Mouse (Mus musculus) liver, embryonic 12.5 days (tissue): ENCODE data around the gene Dnah11. TPM values are rescaled to one million over a fixed set of nuclear protein-coding genes. Genes with fewer than 3 reads are reported as not detected.

Experiments
- ATAC-seq: fragments of 200-750 bp; cut with Nextera tagmentation; 2 replicates; pipeline ENCODE4 v1.8.0; 2017; ENCODE audit warnings: moderate number of reproducible peaks, mild to moderate bottlenecking, moderate library complexity
- H3K27ac ChIP-seq: fragments of 300-500 bp; sonication (generic); 2 replicates; pipeline ENCODE4 v1.5.1; 2016; ENCODE audit warnings: mild to moderate bottlenecking
- H3K27me3 ChIP-seq: fragments of 300-500 bp; sonication (generic); replicated peaks from 2 replicates; pipeline ENCODE4 v1.6.1; 2016; ENCODE audit warnings: mild to moderate bottlenecking, moderate library complexity
- H3K36me3 ChIP-seq: fragments of 300-500 bp; sonication (generic); 2 replicates; pipeline ENCODE4 v1.6.1; 2016; ENCODE audit warnings: mild to moderate bottlenecking, moderate library complexity
- H3K4me1 ChIP-seq: fragments of 300-500 bp; sonication (generic); 2 replicates; pipeline ENCODE4 v1.6.1; 2016
- H3K4me2 ChIP-seq: fragments of 300-500 bp; sonication (generic); 2 replicates; pipeline ENCODE4 v1.6.1; 2016; ENCODE audit warnings: mild to moderate bottlenecking, moderate library complexity
- H3K4me3 ChIP-seq: fragments of 300-500 bp; sonication (generic); 2 replicates; pipeline ENCODE4 v1.5.1; 2016; ENCODE audit warnings: mild to moderate bottlenecking, moderate library complexity
- H3K9ac ChIP-seq: fragments of 300-500 bp; sonication (generic); 2 replicates; pipeline ENCODE4 v1.6.1; 2016; ENCODE audit warnings: mild to moderate bottlenecking, moderate library complexity
- H3K9me3 ChIP-seq: fragments of 300-500 bp; sonication (generic); replicated peaks from 2 replicates; pipeline ENCODE4 v1.6.1; 2016; ENCODE audit warnings: mild to moderate bottlenecking, moderate library complexity
- WGBS: fragments of 180-500 bp; shearing (Covaris S2); methylation state at CpG from one replicate; pipeline ENCODE4 v1.1.7; 2016; ENCODE audit not compliant: insufficient replicate concordance; 5-methylcytosine and 5-hydroxymethylcytosine counted together
- polyA plus RNA-seq: library from polyadenylated mRNA; unstranded; fragments of >200 nt; fragmentation: Nextera tagmentation; extraction: Ambion mirVana; gene quantifications from 2 replicates; pipeline ENCODE4 v1.2.1, GENCODE M21; 2016

Dnah11 gene
- polyA plus RNA-seq, 1 experiment from 2014 or later, result 0.05 TPM

GRCm38 (mm10) chr12:118084134-118084533, 114.7 kb downstream of the Dnah11 start:
- no peak overlapping the region for H3K4me3 ChIP-seq
- no peaks in the 10 kb centered on the region for H3K36me3 ChIP-seq
- no peak overlapping the region for H3K4me2 ChIP-seq
- ATAC-seq, result no peak
- no peaks in the 10 kb centered on the region for H3K9me3 ChIP-seq
- no peak overlapping the region for H3K9ac ChIP-seq
- no peak overlapping the region for H3K27ac ChIP-seq
- no peaks in the 10 kb centered on the region for H3K4me1 ChIP-seq
- 71% methylated on average over 5 of the region's 5 CpGs for WGBS
- no peaks in the 10 kb centered on the region for H3K27me3 ChIP-seq

GRCm38 (mm10) chr12:118080441-118080840, 118.4 kb downstream of the Dnah11 start:
- H3K4me1 ChIP-seq, result no peaks in the 10 kb centered on the region
- WGBS, result 78% methylated on average over 6 of the region's 6 CpGs

GRCm38 (mm10) chr12:118078434-118078989, 120.3 kb downstream of the Dnah11 start:
- Histone ChIP-seq H3K36me3 (no peaks in the 10 kb centered on the region), H3K4me1 (no peaks in the 10 kb centered on the region), H3K4me2 (no peak overlapping the region), H3K9ac (no peak overlapping the region), H3K4me3 (no peak overlapping the region), H3K27ac (no peak overlapping the region), H3K9me3 (no peaks in the 10 kb centered on the region), H3K27me3 (no peaks in the 10 kb centered on the region)
- no peak for ATAC-seq
- 48% methylated on average over 9 of the region's 9 CpGs for WGBS

More at GRCm38 (mm10) chr12:118080441-118080840, 118.4 kb downstream of the Dnah11 start:
- H3K9ac ChIP-seq, result no peak overlapping the region
- no peaks in the 10 kb centered on the region for H3K36me3 ChIP-seq
- no peaks in the 10 kb centered on the region for H3K9me3 ChIP-seq
- no peak for ATAC-seq
- no peak overlapping the region for H3K4me3 ChIP-seq
- no peak overlapping the region for H3K4me2 ChIP-seq
- no peaks in the 10 kb centered on the region for H3K27me3 ChIP-seq
- no peak overlapping the region for H3K27ac ChIP-seq

- H3K36me3 ChIP-seq, result no peaks in the 10 kb centered on the region
- WGBS, result 62% methylated on average over 3 of the region's 3 CpGs
- no peaks in the 10 kb centered on the region for H3K4me1 ChIP-seq
- ATAC-seq, result no peak
- H3K27ac ChIP-seq, result no peak overlapping the region
- H3K9ac ChIP-seq, result no peak overlapping the region
- no peak overlapping the region for H3K4me2 ChIP-seq
- H3K9me3 ChIP-seq, result no peaks in the 10 kb centered on the region
- H3K27me3 ChIP-seq, result no peaks in the 10 kb centered on the region
- no peak overlapping the region for H3K4me3 ChIP-seq
Observed at GRCm38 (mm10) chr12:118076802-118077201, 122.0 kb downstream of the Dnah11 start.

GRCm38 (mm10) chr12:118072181-118072872, 126.5 kb downstream of the Dnah11 start:
- Histone ChIP-seq H3K27me3 (no peaks in the 10 kb centered on the region), H3K4me2 (no peak overlapping the region), H3K27ac (no peak overlapping the region), H3K9ac (no peak overlapping the region), H3K4me1 (no peaks in the 10 kb centered on the region), H3K4me3 (no peak overlapping the region), H3K9me3 (no peaks in the 10 kb centered on the region), H3K36me3 (no peaks in the 10 kb centered on the region)
- WGBS, result 66% methylated on average over 3 of the region's 3 CpGs
- ATAC-seq, result no peak

GRCm38 (mm10) chr12:118071667-118072066, 127.2 kb downstream of the Dnah11 start:
- Histone ChIP-seq H3K9me3 (no peaks in the 10 kb centered on the region), H3K27ac (no peak overlapping the region), H3K4me1 (no peaks in the 10 kb centered on the region), H3K4me3 (no peak overlapping the region), H3K36me3 (no peaks in the 10 kb centered on the region), H3K9ac (no peak overlapping the region), H3K27me3 (no peaks in the 10 kb centered on the region), H3K4me2 (no peak overlapping the region)
- 81% methylated on average over 1 of the region's 1 CpGs for WGBS
- no peak for ATAC-seq

- no peaks in the 10 kb centered on the region for H3K4me1 ChIP-seq
- H3K4me3 ChIP-seq, result no peak overlapping the region
- no peaks in the 10 kb centered on the region for H3K36me3 ChIP-seq
- H3K9me3 ChIP-seq, result no peaks in the 10 kb centered on the region
- no peak overlapping the region for H3K4me2 ChIP-seq
- 57% methylated on average over 4 of the region's 4 CpGs for WGBS
- H3K27me3 ChIP-seq, result no peaks in the 10 kb centered on the region
- H3K27ac ChIP-seq, result no peak overlapping the region
- ATAC-seq, result no peak
- H3K9ac ChIP-seq, result no peak overlapping the region
Observed at GRCm38 (mm10) chr12:118068785-118069184, 130.1 kb downstream of the Dnah11 start.

- H3K4me2 ChIP-seq, result no peak overlapping the region
- H3K9me3 ChIP-seq, result no peaks in the 10 kb centered on the region
- H3K4me3 ChIP-seq, result no peak overlapping the region
- H3K27me3 ChIP-seq, result no peaks in the 10 kb centered on the region
- H3K36me3 ChIP-seq, result no peaks in the 10 kb centered on the region
- H3K4me1 ChIP-seq, result no peaks in the 10 kb centered on the region
- WGBS, result 82% methylated on average over 6 of the region's 6 CpGs
- no peak overlapping the region for H3K9ac ChIP-seq
- no peak for ATAC-seq
- no peak overlapping the region for H3K27ac ChIP-seq
Observed at GRCm38 (mm10) chr12:118062343-118062742, 136.5 kb downstream of the Dnah11 start.

GRCm38 (mm10) chr12:118056876-118057275, 142.0 kb downstream of the Dnah11 start:
- no peak for ATAC-seq
- no peaks in the 10 kb centered on the region for H3K36me3 ChIP-seq
- H3K9ac ChIP-seq, result no peak overlapping the region
- no peaks in the 10 kb centered on the region for H3K27me3 ChIP-seq
- H3K4me2 ChIP-seq, result no peak overlapping the region
- no peaks in the 10 kb centered on the region for H3K4me1 ChIP-seq
- H3K27ac ChIP-seq, result no peak overlapping the region
- WGBS, result 70% methylated on average over 10 of the region's 10 CpGs
- H3K9me3 ChIP-seq, result no peaks in the 10 kb centered on the region
- H3K4me3 ChIP-seq, result no peak overlapping the region

GRCm38 (mm10) chr12:118045381-118045780, 153.5 kb downstream of the Dnah11 start:
- ATAC-seq, result no peak
- Histone ChIP-seq H3K27me3 (no peaks in the 10 kb centered on the region), H3K9ac (no peak overlapping the region), H3K9me3 (no peaks in the 10 kb centered on the region), H3K4me2 (no peak overlapping the region), H3K4me3 (no peak overlapping the region), H3K36me3 (no peaks in the 10 kb centered on the region), H3K27ac (no peak overlapping the region), H3K4me1 (no peaks in the 10 kb centered on the region)
- 67% methylated on average over 4 of the region's 4 CpGs for WGBS

GRCm38 (mm10) chr12:118043130-118043647, 155.7 kb downstream of the Dnah11 start:
- Histone ChIP-seq H3K4me1 (no peaks in the 10 kb centered on the region), H3K9me3 (no peaks in the 10 kb centered on the region), H3K4me3 (no peak overlapping the region), H3K27ac (no peak overlapping the region), H3K4me2 (no peak overlapping the region), H3K9ac (no peak overlapping the region), H3K27me3 (no peaks in the 10 kb centered on the region), H3K36me3 (no peaks in the 10 kb centered on the region)
- 79% methylated on average over 1 of the region's 1 CpGs for WGBS
- ATAC-seq, result no peak

- H3K4me2 ChIP-seq, result no peak overlapping the region
- H3K27ac ChIP-seq, result no peak overlapping the region
- no peak for ATAC-seq
- H3K9me3 ChIP-seq, result no peaks in the 10 kb centered on the region
- H3K27me3 ChIP-seq, result no peaks in the 10 kb centered on the region
- H3K4me3 ChIP-seq, result no peak overlapping the region
- WGBS, result 71% methylated on average over 2 of the region's 2 CpGs
- H3K4me1 ChIP-seq, result no peaks in the 10 kb centered on the region
- H3K9ac ChIP-seq, result no peak overlapping the region
- H3K36me3 ChIP-seq, result no peaks in the 10 kb centered on the region
Observed at GRCm38 (mm10) chr12:118042196-118042595, 156.6 kb downstream of the Dnah11 start.
